Mouse (Mus musculus): ENCODE measurements at regions not wholly inside any gene's neighbourhood (a gene's known extent, or its start where the extent isn't known, plus 50 kb on each side); places are given as distances from the start of the nearest gene placed in this dataset.
A peak's percentile ranks its signal among the peaks of the same experiment; 100 is the strongest.
"Not testable (repeated sequence)": the region's sequence is repeated elsewhere in the genome, so short reads cannot be mapped to it uniquely, and the experiment has no call there.

- no peak for DNase-seq
These were observed 101.6 kb downstream of the Slc25a24 start for GRCm38 (mm10) chr3:109224526-109224925.

GRCm38 (mm10) chr3:109234275-109234674 is 106.2 kb upstream of the Vav3 start:
- DNase-seq = no peak

DNA sequence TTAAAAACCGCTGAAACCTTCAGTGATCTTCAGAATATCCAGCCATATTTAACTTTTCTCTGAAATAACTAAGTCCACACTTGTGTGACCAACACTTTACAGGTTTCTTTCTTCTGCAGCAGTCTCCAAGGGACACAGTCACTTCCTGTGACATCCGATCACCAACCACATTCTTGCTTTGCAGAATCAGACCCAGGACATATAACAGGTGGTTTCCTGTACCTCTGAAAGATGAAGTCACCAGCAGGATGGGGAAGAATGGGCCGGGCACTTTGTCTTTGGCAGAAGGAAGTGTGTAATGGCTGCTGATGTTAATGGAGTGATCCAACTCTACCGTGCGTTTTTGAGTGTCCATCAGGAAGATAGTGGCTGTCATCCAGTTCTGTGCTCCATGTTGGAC is 103.5 kb upstream of the Vav3 start:
- DNase-seq = no peak

GRCm38 (mm10) chr3:109243491-109243890 is 97.0 kb upstream of the Vav3 start:
- no peak for DNase-seq

DNA sequence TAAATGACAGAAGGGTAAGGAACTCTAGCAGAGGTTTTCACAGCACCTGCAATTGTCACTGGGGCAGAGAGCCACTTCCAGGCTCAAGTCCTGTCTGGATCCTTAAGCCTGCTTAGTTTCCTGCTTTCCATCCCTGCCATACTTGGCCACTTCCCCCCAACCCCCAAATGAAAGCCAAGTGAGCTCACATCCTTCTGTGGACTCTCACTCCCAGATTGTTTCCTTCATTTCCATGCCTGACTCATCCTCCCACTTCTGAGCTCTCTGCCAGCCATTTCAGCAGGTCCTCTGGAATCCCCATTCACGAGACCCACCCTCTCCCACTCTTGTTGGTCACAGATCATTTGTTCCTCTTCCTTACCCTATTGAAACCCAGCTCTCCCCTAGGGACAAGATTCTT is 91.7 kb upstream of the Vav3 start:
- DNase-seq = no peak

DNA sequence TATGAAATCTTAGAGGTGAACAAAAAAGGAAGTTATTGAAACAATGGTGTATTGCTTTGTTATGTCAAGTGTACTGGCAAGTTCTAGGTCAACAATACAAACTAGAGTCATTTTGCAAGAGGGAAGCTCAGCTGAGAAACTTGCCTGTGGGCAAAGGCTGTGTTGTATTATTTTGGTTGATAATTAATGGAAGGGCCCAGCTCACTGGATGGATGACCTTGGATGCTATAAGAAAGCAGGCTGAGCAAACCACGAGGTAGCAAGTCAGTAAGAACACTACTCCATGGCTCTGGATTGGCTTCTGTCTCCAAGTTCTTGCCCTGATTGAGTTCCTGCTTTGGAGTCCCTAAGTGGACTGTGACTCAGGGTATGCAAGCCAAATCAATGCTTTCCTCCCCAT is 91.1 kb upstream of the Vav3 start:
- DNase-seq = no peak

DNA sequence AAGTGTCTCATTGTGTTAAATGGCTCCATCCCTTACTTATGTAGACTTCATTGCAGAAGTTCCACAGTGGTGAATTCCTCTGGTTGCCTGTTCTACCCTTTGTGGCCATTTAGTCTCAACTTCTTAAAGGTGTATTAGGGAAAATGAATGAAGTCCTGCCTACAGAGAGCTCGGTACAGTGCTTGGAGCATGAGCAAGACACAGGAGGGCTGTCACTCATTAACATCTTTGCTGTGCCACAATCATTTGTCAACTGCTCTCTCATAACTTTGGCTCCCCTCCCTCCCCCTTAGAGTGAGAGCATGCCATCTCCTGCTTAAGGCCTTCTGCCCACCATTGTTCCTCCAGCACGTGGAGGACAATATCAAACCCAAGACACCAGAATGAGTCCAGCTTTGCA is 90.5 kb upstream of the Vav3 start:
- no peak for DNase-seq

- no peak for DNase-seq
These were observed 88.7 kb upstream of the Vav3 start for GRCm38 (mm10) chr3:109251716-109252115.

- no peak for DNase-seq
These were observed 86.3 kb upstream of the Vav3 start for GRCm38 (mm10) chr3:109254001-109254630.

- DNase-seq = no peak
These were observed 85.5 kb upstream of the Vav3 start for GRCm38 (mm10) chr3:109254957-109255356.

DNA sequence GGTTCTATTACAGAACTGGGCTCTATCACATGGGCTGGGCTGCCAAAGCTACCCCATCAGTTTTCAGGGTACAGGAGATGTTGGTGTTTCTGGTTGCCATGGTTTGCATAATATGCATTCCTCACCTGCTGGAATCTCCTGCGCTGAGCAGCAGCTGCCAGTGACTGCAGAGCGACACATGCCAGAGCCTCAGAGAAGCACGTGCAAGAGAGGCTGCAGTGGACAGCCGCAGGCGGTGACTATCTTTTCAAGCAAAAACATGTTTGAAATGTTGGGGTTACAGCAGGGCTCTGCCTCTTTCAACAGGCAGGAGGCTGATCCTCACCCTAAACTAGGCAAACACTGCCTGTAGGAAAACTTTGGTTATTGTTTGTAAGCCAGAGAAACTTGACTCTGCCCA is 83.7 kb upstream of the Vav3 start:
- DNase-seq = no peak

GRCm38 (mm10) chr3:109266947-109267346 is 73.5 kb upstream of the Vav3 start:
- DNase-seq = not testable (repeated sequence)

GRCm38 (mm10) chr3:109270783-109271182 is 69.7 kb upstream of the Vav3 start:
- no peak for DNase-seq

DNA sequence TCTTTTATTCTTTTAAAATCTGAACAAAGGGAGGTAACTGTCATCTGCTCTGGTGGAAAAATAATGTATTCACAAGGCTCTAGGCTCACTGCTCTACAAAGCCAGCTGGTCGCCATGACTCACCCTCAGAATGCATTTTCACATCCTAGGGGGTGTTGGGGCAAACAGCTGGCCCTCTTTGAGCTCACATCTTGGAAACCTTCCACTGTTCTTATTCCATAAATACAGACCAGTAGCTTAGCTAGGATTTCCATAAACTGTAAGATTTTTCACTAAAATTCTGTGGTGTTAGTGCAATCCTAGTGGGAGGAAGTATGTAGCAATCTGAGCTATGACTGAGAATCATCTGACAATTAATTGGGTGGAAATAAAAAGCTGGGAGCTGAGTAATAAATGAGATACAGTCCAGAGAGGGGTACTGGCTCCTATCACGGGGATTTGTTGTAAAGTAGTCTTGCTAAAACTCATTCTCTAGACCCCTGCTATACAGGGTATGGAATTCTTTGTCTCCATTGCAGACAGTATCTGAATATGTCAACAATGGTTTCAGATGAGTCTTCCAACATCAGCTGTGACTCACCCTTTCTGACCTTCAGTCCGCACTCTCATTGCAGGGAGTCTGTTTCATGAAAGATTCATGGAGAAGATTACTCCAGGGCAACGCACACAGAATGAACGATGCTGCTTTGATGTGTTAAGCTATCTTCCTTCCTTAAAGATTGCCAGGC is 67.2 kb upstream of the Vav3 start:
- no peak for DNase-seq

- no peak for DNase-seq
These were observed 66.7 kb upstream of the Vav3 start for GRCm38 (mm10) chr3:109273802-109274155.

DNA sequence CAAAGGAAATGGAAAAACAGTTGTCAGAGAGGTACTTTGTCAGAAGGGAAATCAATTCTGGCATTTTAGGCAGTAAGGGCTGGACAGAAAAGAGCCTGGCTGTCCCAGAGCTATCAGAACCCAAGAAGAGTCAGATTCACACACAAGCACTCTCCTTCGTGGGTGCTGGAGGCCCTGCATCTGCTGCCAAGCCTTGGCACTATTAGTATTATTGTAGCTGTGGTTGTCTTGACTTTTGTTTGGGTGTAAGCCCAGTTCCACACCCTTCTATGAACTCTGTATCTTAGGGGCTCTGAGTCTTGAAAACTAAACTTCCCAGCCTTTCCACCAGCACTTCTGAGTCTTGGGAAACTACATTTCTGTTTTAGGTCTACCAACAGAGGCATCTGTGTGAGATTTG is 61.4 kb upstream of the Vav3 start:
- no peak for DNase-seq

GRCm38 (mm10) chr3:109286590-109286989 is 53.9 kb upstream of the Vav3 start:
- peak; percentile 37 for DNase-seq

Measured in kidney, postnatal 10 days (tissue).